Mouse (Mus musculus) liver, embryonic 14.5 days (tissue): Measurements from ENCODE around the gene Serinc3. TPM values are rescaled to one million over a fixed set of nuclear protein-coding genes. Genes with fewer than 3 reads are reported as not detected.

Source experiments
- ATAC-seq: fragments of 200-750 bp; cut with Nextera tagmentation; 2 replicates; pipeline ENCODE4 v1.8.0; 2017; ENCODE audit warnings: moderate number of reproducible peaks, mild to moderate bottlenecking, moderate library complexity; ENCODE audit not compliant: insufficient read depth
- DNase-seq, 3 experiments: peaks; one replicate each; pipeline ENCODE4 v3.0.0-alpha.2; 2012 to 2013; ENCODE audit warnings: low read depth in 3 of 3, low spot score in 3 of 3
- H3K27ac ChIP-seq: fragments of 300-500 bp; sonication (generic); 2 replicates; pipeline ENCODE4 v1.5.1; 2014; ENCODE audit warnings: moderate library complexity, mild to moderate bottlenecking, control low read depth, inconsistent platforms
- H3K27me3 ChIP-seq: fragments of 300-500 bp; sonication (generic); 2 replicates; pipeline ENCODE4 v1.6.1; 2014; ENCODE audit warnings: mild to moderate bottlenecking, low read length, moderate library complexity; ENCODE audit not compliant: control insufficient read depth, insufficient read depth
- H3K36me3 ChIP-seq: fragments of 300-500 bp; sonication (generic); replicated peaks from 2 replicates; pipeline ENCODE4 v1.6.1; 2014; ENCODE audit warnings: low read depth; ENCODE audit not compliant: control insufficient read depth, insufficient read depth
- H3K4me1 ChIP-seq, 2 experiments: fragments of 200-500 bp in 1 of 2; fragments of 300-500 bp in 1 of 2; sonication (generic) in 1 of 2; replicated peaks; 2 replicates each; pipeline ENCODE4 v1.6.1; 2012 to 2014; ENCODE audit warnings: antibody characterized with exemption in 1 of 2, inconsistent platforms in 1 of 2, low read length in 1 of 2; ENCODE audit not compliant: control insufficient read depth in 2 of 2, insufficient read depth in 2 of 2
- H3K4me2 ChIP-seq: fragments of 300-500 bp; sonication (generic); 2 replicates; pipeline ENCODE4 v1.6.1; 2014; ENCODE audit warnings: low read depth, mild to moderate bottlenecking, control low read depth, moderate library complexity
- H3K4me3 ChIP-seq, 2 experiments: fragments of 200-500 bp in 1 of 2; fragments of 300-500 bp in 1 of 2; sonication (generic) in 1 of 2; 2 replicates each; pipeline ENCODE4 v1.5.1; 2012 to 2014; ENCODE audit warnings: low read depth in 2 of 2, low read length in 2 of 2, mild to moderate bottlenecking in 2 of 2, control low read depth in 1 of 2, inconsistent platforms in 1 of 2, moderate library complexity in 1 of 2; ENCODE audit not compliant: insufficient read depth in 1 of 2
- H3K9ac ChIP-seq: fragments of 300-500 bp; sonication (generic); replicated peaks from 2 replicates; pipeline ENCODE4 v1.6.1; 2014; ENCODE audit warnings: mild to moderate bottlenecking, control low read depth, moderate library complexity
- H3K9me3 ChIP-seq: fragments of 300-500 bp; sonication (generic); 2 replicates; pipeline ENCODE4 v1.6.1; 2016; ENCODE audit warnings: low read length, mixed read lengths; ENCODE audit not compliant: control insufficient read depth
- CTCF ChIP-seq: IDR thresholded peaks from 2 replicates; pipeline ENCODE4 v1.5.1; 2016; ENCODE audit warnings: antibody characterized with exemption, low read depth, control low read depth
- EP300 ChIP-seq: IDR thresholded peaks from 2 replicates; pipeline ENCODE4 v1.6.1; 2016; ENCODE audit warnings: antibody characterized with exemption, low read depth
- whole genome bisulfite sequencing: fragments of 180-500 bp; shearing (Covaris S2); extraction: QIAGEN DNeasy Blood & Tissue Kit; methylation state at CpG from one replicate; pipeline ENCODE4 v1.1.7; 2014; ENCODE audit not compliant: insufficient replicate concordance; 5-methylcytosine and 5-hydroxymethylcytosine counted together
- polyA plus RNA-seq, 2 experiments: library from polyadenylated mRNA; depleted of rRNA in 1 of 2; stranded (reverse) in 1 of 2; unstranded in 1 of 2; fragments of >200 nt; fragmentation: Nextera tagmentation in 1 of 2; extraction: Ambion mirVana in 1 of 2; gene quantifications; 2 replicates each; pipeline versions ENCODE4 v1.2.1 to v1.2.3; 2012 to 2014

Serinc3 gene
- polyA plus RNA-seq, 2 experiments: 165 to 257 TPM

DNA sequence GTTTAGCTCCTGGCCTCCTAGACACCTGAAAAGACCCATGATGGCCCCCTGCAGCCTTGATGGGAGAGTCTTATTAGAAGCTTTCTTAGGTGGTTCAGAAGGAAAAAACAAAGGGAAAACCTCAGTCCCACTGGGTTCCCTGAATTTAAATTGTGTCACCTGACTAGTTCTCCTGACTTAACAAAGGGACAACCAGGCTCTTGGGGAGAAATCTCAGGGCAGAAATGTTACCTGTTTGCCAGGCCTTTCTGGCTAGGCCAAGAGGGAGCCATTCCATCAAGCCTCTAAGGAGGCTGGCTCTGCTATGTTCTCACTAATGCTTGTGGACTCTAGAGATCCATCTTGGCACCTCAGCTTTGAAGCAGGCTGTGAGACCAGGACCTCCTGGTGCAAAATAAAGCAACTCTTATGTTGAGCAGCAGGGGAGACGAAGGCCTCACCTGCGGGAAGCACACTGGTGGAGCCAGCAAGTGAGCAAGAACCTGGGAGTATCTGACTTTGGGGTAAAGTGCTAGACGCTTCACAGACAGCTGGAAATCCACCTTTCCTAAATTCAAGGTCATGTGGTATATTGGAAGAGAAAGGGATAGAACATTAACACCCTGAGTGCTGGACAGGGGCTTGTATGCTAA, 27.6 kb downstream of the Serinc3 start:
- peaks cover 67% of the 10 kb centered on the region for H3K36me3 ChIP-seq
- 78% methylated on average over 3 of the region's 3 CpGs for WGBS
- H3K27ac ChIP-seq: no peak overlapping the region; the same call in 1 of the 2 replicates
- H3K9me3 ChIP-seq: no peaks in the 10 kb centered on the region
- H3K4me3 ChIP-seq: no peak overlapping the region
- DNase-seq (no peak), ATAC-seq (peak; percentile 5; the same call in 1 of the 2 replicates)
- H3K4me1 ChIP-seq: no peaks in the 10 kb centered on the region
- TF ChIP-seq EP300 (no peak), CTCF (no peak)
- no peak overlapping the region for H3K4me2 ChIP-seq
- no peaks in the 10 kb centered on the region for H3K27me3 ChIP-seq
- no peak overlapping the region for H3K9ac ChIP-seq

- no peak overlapping the region for H3K9ac ChIP-seq
- no peak overlapping the region; the same call in 1 of the 2 replicates for H3K27ac ChIP-seq
- TF ChIP-seq CTCF (no peak), EP300 (no peak)
- no peak for DNase-seq
- H3K9me3 ChIP-seq: no peaks in the 10 kb centered on the region
- WGBS: 62% methylated on average over 3 of the region's 3 CpGs
- H3K4me1 ChIP-seq: no peaks in the 10 kb centered on the region
- H3K4me3 ChIP-seq: no peak overlapping the region
- peaks cover 66% of the 10 kb centered on the region for H3K36me3 ChIP-seq
- ATAC-seq: 0 out of 2 replicates have a peak, but pooled peaks have one; percentile 8
- no peaks in the 10 kb centered on the region for H3K27me3 ChIP-seq
- H3K4me2 ChIP-seq: no peak overlapping the region
Measured at GRCm38 (mm10) chr2:163616652-163617227, 28.2 kb downstream of the Serinc3 start.

GRCm38 (mm10) chr2:163615906-163616651, 28.9 kb downstream of the Serinc3 start:
- H3K36me3 ChIP-seq: peaks cover 61% of the 10 kb centered on the region
- no peak for DNase-seq

GRCm38 (mm10) chr2:163615401-163615800, 29.5 kb downstream of the Serinc3 start:
- H3K27ac ChIP-seq: no peak overlapping the region
- no peak overlapping the region for H3K4me2 ChIP-seq
- no peak for DNase-seq
- peaks cover 56% of the 10 kb centered on the region for H3K36me3 ChIP-seq
- no peak for ATAC-seq
- H3K27me3 ChIP-seq: no peaks in the 10 kb centered on the region
- no peak overlapping the region for H3K4me3 ChIP-seq
- 89% methylated on average over 9 of the region's 9 CpGs for WGBS
- TF ChIP-seq EP300: no peak
- TF ChIP-seq CTCF: no peak
- no peak overlapping the region for H3K9ac ChIP-seq
- no peaks in the 10 kb centered on the region for H3K4me1 ChIP-seq
- H3K9me3 ChIP-seq: no peaks in the 10 kb centered on the region

More at GRCm38 (mm10) chr2:163615906-163616651, 28.9 kb downstream of the Serinc3 start:
- Histone ChIP-seq H3K4me2 (no peak overlapping the region), H3K4me3 (no peak overlapping the region), H3K9me3 (no peaks in the 10 kb centered on the region), H3K27ac (no peak overlapping the region), H3K9ac (no peak overlapping the region), H3K27me3 (no peaks in the 10 kb centered on the region), H3K4me1 (no peaks in the 10 kb centered on the region)
- TF ChIP-seq EP300: no peak
- TF ChIP-seq CTCF: no peak
- ATAC-seq: no peak
- WGBS: 89% methylated on average over 4 of the region's 4 CpGs

- Histone ChIP-seq H3K27ac (no peak overlapping the region), H3K4me1 (no peaks in the 10 kb centered on the region), H3K27me3 (no peaks in the 10 kb centered on the region), H3K36me3 (peaks cover 42% of the 10 kb centered on the region), H3K9ac (no peak overlapping the region), H3K9me3 (no peaks in the 10 kb centered on the region), H3K4me3 (no peak overlapping the region), H3K4me2 (no peak overlapping the region)
- ATAC-seq: no peak
- TF ChIP-seq CTCF (peak; percentile 52), EP300 (no peak)
- DNase-seq: no peak
- 88% methylated on average over 4 of the region's 4 CpGs for WGBS
Measured at GRCm38 (mm10) chr2:163613990-163614389, 30.9 kb downstream of the Serinc3 start.
